Mouse (Mus musculus) mouse embryonic stem cell (cell line): Measurements from ENCODE around the gene Cnr1.

ENCODE experiments used
- in situ Hi-C, 2 experiments: fragments of 300-500 bp; cut with MboI; formaldehyde crosslinking; loops; 1 replicate in 1 of 2; 3 replicates in 1 of 2; pipeline ENCODE4 v1.14.3; 2019 to 2020; ENCODE audit warnings: low sequenced_read_pairs in 2 of 2, low pct_unique_long_range_greater_than_20kb in 1 of 2, mixed read lengths in 1 of 2; ENCODE audit not compliant: unreplicated experiment in 1 of 2

The Cnr1 gene

GRCm38 (mm10) chr4:33926730-33927263 is 2.4 kb downstream of the Cnr1 start:
- in situ Hi-C loops, result no loop called here

- in situ Hi-C loops, result no loop called here
Observed at GRCm38 (mm10) chr4:33927644-33928043, 3.3 kb downstream of the Cnr1 start.

- in situ Hi-C loops, result no loop called here
Observed at GRCm38 (mm10) chr4:33928450-33928849, 4.1 kb downstream of the Cnr1 start.

GRCm38 (mm10) chr4:33931347-33931746 is 7.0 kb downstream of the Cnr1 start:
- in situ Hi-C loops, result no loop called here

- in situ Hi-C loops, result no loop called here
Observed at GRCm38 (mm10) chr4:33941557-33941956, 17.2 kb downstream of the Cnr1 start.

- in situ Hi-C loops, result no loop called here
Observed at GRCm38 (mm10) chr4:33943936-33944335, 19.5 kb downstream of the Cnr1 start.

- in situ Hi-C loops, result no loop called here
Observed at GRCm38 (mm10) chr4:33945742-33946141, 21.3 kb downstream of the Cnr1 start.

- in situ Hi-C loops, result no loop called here
Observed at GRCm38 (mm10) chr4:33947584-33947983, 23.2 kb downstream of the Cnr1 start.

- in situ Hi-C loops, result no loop called here
Observed at GRCm38 (mm10) chr4:33957398-33957797, 33.0 kb downstream of the Cnr1 start.

GRCm38 (mm10) chr4:33958515-33958914 is 34.1 kb downstream of the Cnr1 start:
- in situ Hi-C loops, result no loop called here

- in situ Hi-C loops, result no loop called here
Observed at GRCm38 (mm10) chr4:33959841-33960240, 35.4 kb downstream of the Cnr1 start.

- in situ Hi-C loops, result loop anchor here in 1 of 2 experiments (5.0 kb wide), 1 partner anchor 1993 kb away; no protein-coding TSS in a partner anchor
Observed at GRCm38 (mm10) chr4:33970726-33971125, 46.3 kb downstream of the Cnr1 start.

- in situ Hi-C loops, result no loop called here
Observed at GRCm38 (mm10) chr4:33988466-33989089, 64.2 kb downstream of the Cnr1 start.

- in situ Hi-C loops, result no loop called here
Observed at GRCm38 (mm10) chr4:33992687-33993086, 68.3 kb downstream of the Cnr1 start.

- in situ Hi-C loops, result no loop called here
Observed at GRCm38 (mm10) chr4:33996382-33996781, 72.0 kb downstream of the Cnr1 start.
